Mouse (Mus musculus): Measurements from ENCODE around the gene Bud31. TPM values are rescaled to one million over a fixed set of nuclear protein-coding genes. Genes with fewer than 3 reads are reported as not detected.

The Bud31 gene
- polyA plus RNA-seq, 1 experiment from 2014 or later = 190 TPM

DNA sequence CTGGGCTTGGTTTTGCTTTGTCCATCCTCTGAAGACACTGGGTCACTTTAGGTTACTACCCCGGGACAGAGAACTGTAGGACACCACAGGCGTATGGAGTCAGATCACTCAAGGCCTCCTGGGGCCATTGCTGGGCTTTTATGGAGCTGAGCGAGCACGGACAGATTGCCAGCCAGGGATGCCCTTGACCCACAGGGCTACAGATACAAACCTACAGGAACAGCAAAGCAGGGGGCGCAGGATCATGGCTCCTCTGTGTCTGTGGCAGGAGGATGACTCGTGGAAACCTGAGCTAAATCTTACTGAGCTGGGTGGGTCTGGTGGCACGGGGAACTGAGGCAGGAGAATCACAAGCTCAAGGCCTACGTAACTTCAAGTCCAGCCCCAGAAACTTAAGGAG is 27.6 kb upstream of the Bud31 start:
- H3K27me3 ChIP-seq (replicated peaks; ENCODE audit: control insufficient read depth, insufficient read depth, low read length) = 0 out of 2 replicates have a peak, but pooled peaks cover 4% of the 10 kb centered on the region
- no peak overlapping the region for H3K4me2 ChIP-seq (ENCODE audit: low read length)
- H3K9ac ChIP-seq (replicated peaks; ENCODE audit: low read depth, low read length) = no peak overlapping the region
- H3K4me1 ChIP-seq (replicated peaks; ENCODE audit: control insufficient read depth, insufficient read depth, low read length) = peaks cover 12% of the 10 kb centered on the region
- H3K27ac ChIP-seq (ENCODE audit: low read length) = no peak overlapping the region
- H3K9me3 ChIP-seq (ENCODE audit: control insufficient read depth, low read length) = no peaks in the 10 kb centered on the region
- ATAC-seq = no peak
- 80% methylated on average over 8 of the region's 8 CpGs for WGBS
- peaks cover 23% of the 10 kb centered on the region for H3K36me3 ChIP-seq (ENCODE audit: control insufficient read depth, insufficient read depth)
- H3K4me3 ChIP-seq (replicated peaks; ENCODE audit: low read length) = no peak overlapping the region

- Histone ChIP-seq H3K9ac (replicated peaks; ENCODE audit: low read depth, low read length) (no peak overlapping the region), H3K27ac (ENCODE audit: low read length) (no peak overlapping the region), H3K27me3 (replicated peaks; ENCODE audit: control insufficient read depth, insufficient read depth, low read length) (0 out of 2 replicates have a peak, but pooled peaks cover 4% of the 10 kb centered on the region), H3K9me3 (ENCODE audit: control insufficient read depth, low read length) (no peaks in the 10 kb centered on the region), H3K4me1 (replicated peaks; ENCODE audit: control insufficient read depth, insufficient read depth, low read length) (peaks cover 12% of the 10 kb centered on the region), H3K4me3 (replicated peaks; ENCODE audit: low read length) (no peak overlapping the region), H3K36me3 (ENCODE audit: control insufficient read depth, insufficient read depth) (peaks cover 16% of the 10 kb centered on the region; the same call in 1 of the 2 replicates), H3K4me2 (ENCODE audit: low read length) (peak overlapping the region; percentile 54; the same call in 1 of the 2 replicates)
- no peak for ATAC-seq
- 61% methylated on average over 2 of the region's 2 CpGs for WGBS
These were observed 26.7 kb upstream of the Bud31 start for GRCm38 (mm10) chr5:145113416-145113815.

GRCm38 (mm10) chr5:145114071-145114605 is 26.0 kb upstream of the Bud31 start, which contains the start of gene Arpc1b:
Arpc1b (plus strand) TSS chr5:145114215.
- Histone ChIP-seq H3K36me3 (ENCODE audit: control insufficient read depth, insufficient read depth) (peaks cover 11% of the 10 kb centered on the region; the same call in 1 of the 2 replicates), H3K27ac (ENCODE audit: low read length) (no peak within 1 kb of the TSS), H3K27me3 (replicated peaks; ENCODE audit: control insufficient read depth, insufficient read depth, low read length) (0 out of 2 replicates have a peak, but pooled peaks cover 4% of the 10 kb centered on the region), H3K4me3 (replicated peaks; ENCODE audit: low read length) (peak within 1 kb of the TSS; percentile 45), H3K4me2 (ENCODE audit: low read length) (peak within 1 kb of the TSS; percentile 54), H3K9me3 (ENCODE audit: control insufficient read depth, low read length) (no peaks in the 10 kb centered on the region), H3K4me1 (replicated peaks; ENCODE audit: control insufficient read depth, insufficient read depth, low read length) (peaks cover 12% of the 10 kb centered on the region), H3K9ac (replicated peaks; ENCODE audit: low read depth, low read length) (peak within 1 kb of the TSS; percentile 46)
- WGBS = under 1% methylated on average over 47 of the region's 53 CpGs
- peak; percentile 37; the same call in 1 of the 2 replicates for ATAC-seq

- ATAC-seq = peak; percentile 15; the same call in 1 of the 2 replicates
- peak overlapping the region; percentile 54 for H3K4me2 ChIP-seq (ENCODE audit: low read length)
- no peaks in the 10 kb centered on the region for H3K9me3 ChIP-seq (ENCODE audit: control insufficient read depth, low read length)
- 15% methylated on average over 40 of the region's 40 CpGs for WGBS
- peak overlapping the region; percentile 45 for H3K4me3 ChIP-seq (replicated peaks; ENCODE audit: low read length)
- peak overlapping the region; percentile 46 for H3K9ac ChIP-seq (replicated peaks; ENCODE audit: low read depth, low read length)
- 0 out of 2 replicates have a peak, but pooled peaks cover 4% of the 10 kb centered on the region for H3K27me3 ChIP-seq (replicated peaks; ENCODE audit: control insufficient read depth, insufficient read depth, low read length)
- no peak overlapping the region for H3K27ac ChIP-seq (ENCODE audit: low read length)
- H3K4me1 ChIP-seq (replicated peaks; ENCODE audit: control insufficient read depth, insufficient read depth, low read length) = peaks cover 12% of the 10 kb centered on the region
- peaks cover 6% of the 10 kb centered on the region; the same call in 1 of the 2 replicates for H3K36me3 ChIP-seq (ENCODE audit: control insufficient read depth, insufficient read depth)
These were observed 25.3 kb upstream of the Bud31 start for GRCm38 (mm10) chr5:145114606-145115473.

GRCm38 (mm10) chr5:145115736-145116135 is 24.4 kb upstream of the Bud31 start:
- H3K27ac ChIP-seq (ENCODE audit: low read length) = no peak overlapping the region
- H3K27me3 ChIP-seq (replicated peaks; ENCODE audit: control insufficient read depth, insufficient read depth, low read length) = 0 out of 2 replicates have a peak, but pooled peaks cover 4% of the 10 kb centered on the region
- 0 out of 2 replicates have a peak, but pooled peaks cover 2% of the 10 kb centered on the region for H3K36me3 ChIP-seq (ENCODE audit: control insufficient read depth, insufficient read depth)
- H3K9me3 ChIP-seq (ENCODE audit: control insufficient read depth, low read length) = no peaks in the 10 kb centered on the region
- ATAC-seq = no peak
- H3K9ac ChIP-seq (replicated peaks; ENCODE audit: low read depth, low read length) = no peak overlapping the region
- WGBS = 95% methylated on average over 5 of the region's 5 CpGs
- H3K4me1 ChIP-seq (replicated peaks; ENCODE audit: control insufficient read depth, insufficient read depth, low read length) = peaks cover 12% of the 10 kb centered on the region
- no peak overlapping the region for H3K4me3 ChIP-seq (replicated peaks; ENCODE audit: low read length)
- no peak overlapping the region for H3K4me2 ChIP-seq (ENCODE audit: low read length)

GRCm38 (mm10) chr5:145116316-145116715 is 23.8 kb upstream of the Bud31 start:
- 0 out of 2 replicates have a peak, but pooled peaks cover 4% of the 10 kb centered on the region for H3K27me3 ChIP-seq (replicated peaks; ENCODE audit: control insufficient read depth, insufficient read depth, low read length)
- H3K27ac ChIP-seq (ENCODE audit: low read length) = no peak overlapping the region
- no peak for ATAC-seq
- peaks cover 12% of the 10 kb centered on the region for H3K4me1 ChIP-seq (replicated peaks; ENCODE audit: control insufficient read depth, insufficient read depth, low read length)
- no peak overlapping the region for H3K4me2 ChIP-seq (ENCODE audit: low read length)
- no peaks in the 10 kb centered on the region for H3K9me3 ChIP-seq (ENCODE audit: control insufficient read depth, low read length)
- no peak overlapping the region for H3K4me3 ChIP-seq (replicated peaks; ENCODE audit: low read length)
- no peaks in the 10 kb centered on the region for H3K36me3 ChIP-seq (ENCODE audit: control insufficient read depth, insufficient read depth)
- H3K9ac ChIP-seq (replicated peaks; ENCODE audit: low read depth, low read length) = no peak overlapping the region
- 54% methylated on average over 4 of the region's 4 CpGs for WGBS

DNA sequence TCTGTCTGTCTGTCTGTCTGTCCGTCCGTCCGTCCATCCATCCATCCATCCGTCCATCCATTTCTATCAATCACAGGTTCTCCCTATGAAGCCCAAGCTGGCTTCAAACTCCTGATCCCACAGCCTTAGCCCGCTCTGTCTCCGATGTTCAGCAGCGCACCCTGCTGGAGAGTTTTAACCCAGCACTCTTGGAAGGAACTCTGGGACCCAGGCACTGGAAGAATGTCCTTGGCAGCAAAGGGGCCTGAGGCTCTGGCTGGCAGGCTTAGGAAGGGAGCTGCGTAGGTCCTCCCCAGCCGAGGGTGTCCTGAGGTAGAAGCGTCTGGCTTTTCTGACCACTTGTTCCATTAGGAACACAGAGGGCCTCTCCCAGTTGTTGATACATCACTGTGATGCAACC is 23.2 kb upstream of the Bud31 start:
- Histone ChIP-seq H3K27ac (ENCODE audit: low read length) (no peak overlapping the region), H3K36me3 (ENCODE audit: control insufficient read depth, insufficient read depth) (no peaks in the 10 kb centered on the region), H3K27me3 (replicated peaks; ENCODE audit: control insufficient read depth, insufficient read depth, low read length) (0 out of 2 replicates have a peak, but pooled peaks cover 4% of the 10 kb centered on the region), H3K4me3 (replicated peaks; ENCODE audit: low read length) (no peak overlapping the region), H3K9ac (replicated peaks; ENCODE audit: low read depth, low read length) (no peak overlapping the region), H3K4me2 (ENCODE audit: low read length) (no peak overlapping the region), H3K4me1 (replicated peaks; ENCODE audit: control insufficient read depth, insufficient read depth, low read length) (peaks cover 12% of the 10 kb centered on the region), H3K9me3 (ENCODE audit: control insufficient read depth, low read length) (no peaks in the 10 kb centered on the region)
- 41% methylated on average over 10 of the region's 10 CpGs for WGBS
- no peak for ATAC-seq

DNA sequence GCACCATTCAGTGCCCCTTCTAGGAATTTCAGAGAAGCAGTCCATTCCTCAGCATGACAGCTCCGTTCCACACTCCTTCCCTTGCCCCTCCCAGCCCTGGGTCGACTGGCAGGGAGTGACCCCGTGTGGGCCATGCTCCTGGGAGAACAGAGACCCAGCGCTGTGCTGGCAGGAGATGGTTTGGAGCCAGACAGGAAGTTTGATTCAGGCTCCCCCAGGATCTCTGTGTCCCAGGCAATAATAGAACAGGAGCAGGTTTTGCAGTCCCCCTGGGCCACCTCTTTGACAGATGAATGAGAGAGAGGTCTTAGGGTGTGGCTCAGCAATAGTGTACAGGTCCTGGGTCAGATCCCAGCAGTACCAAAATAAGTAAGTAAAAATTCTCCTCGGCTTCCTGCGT is 22.2 kb upstream of the Bud31 start:
- Histone ChIP-seq H3K4me2 (ENCODE audit: low read length) (no peak overlapping the region), H3K4me3 (replicated peaks; ENCODE audit: low read length) (no peak overlapping the region), H3K9me3 (ENCODE audit: control insufficient read depth, low read length) (no peaks in the 10 kb centered on the region), H3K36me3 (ENCODE audit: control insufficient read depth, insufficient read depth) (no peaks in the 10 kb centered on the region), H3K9ac (replicated peaks; ENCODE audit: low read depth, low read length) (no peak overlapping the region), H3K27me3 (replicated peaks; ENCODE audit: control insufficient read depth, insufficient read depth, low read length) (0 out of 2 replicates have a peak, but pooled peaks cover 4% of the 10 kb centered on the region), H3K27ac (ENCODE audit: low read length) (no peak overlapping the region), H3K4me1 (replicated peaks; ENCODE audit: control insufficient read depth, insufficient read depth, low read length) (peaks cover 12% of the 10 kb centered on the region)
- ATAC-seq = no peak
- 72% methylated on average over 6 of the region's 6 CpGs for WGBS

- Histone ChIP-seq H3K4me2 (ENCODE audit: low read length) (no peak overlapping the region), H3K9me3 (ENCODE audit: control insufficient read depth, low read length) (no peaks in the 10 kb centered on the region), H3K4me1 (replicated peaks; ENCODE audit: control insufficient read depth, insufficient read depth, low read length) (peaks cover 12% of the 10 kb centered on the region), H3K36me3 (ENCODE audit: control insufficient read depth, insufficient read depth) (no peaks in the 10 kb centered on the region), H3K9ac (replicated peaks; ENCODE audit: low read depth, low read length) (no peak overlapping the region), H3K4me3 (replicated peaks; ENCODE audit: low read length) (no peak overlapping the region), H3K27me3 (replicated peaks; ENCODE audit: control insufficient read depth, insufficient read depth, low read length) (0 out of 2 replicates have a peak, but pooled peaks cover 2% of the 10 kb centered on the region), H3K27ac (ENCODE audit: low read length) (no peak overlapping the region)
- WGBS = 93% methylated on average over 5 of the region's 5 CpGs
- ATAC-seq = no peak
These were observed 21.7 kb upstream of the Bud31 start for GRCm38 (mm10) chr5:145118461-145118860.
